Mouse (Mus musculus) thymus, adult 2 months (tissue): ENCODE measurements around the gene Rab11fip4.

Experiments
- CTCF ChIP-seq: fragments of 200-500 bp; IDR thresholded peaks from 2 replicates; pipeline ENCODE4 v1.5.1; 2012; ENCODE audit warnings: mild to moderate bottlenecking, control low read depth, low read length, moderate library complexity, borderline replicate concordance; ENCODE audit not compliant: control insufficient read depth, poor library complexity, insufficient read depth; ENCODE audit errors: extremely low read depth
- POLR2A ChIP-seq: fragments of 200-500 bp; IDR thresholded peaks from 2 replicates; pipeline ENCODE4 v1.6.1; 2012; ENCODE audit warnings: mild to moderate bottlenecking, low read length, control low read depth, moderate library complexity; ENCODE audit not compliant: control insufficient read depth, poor library complexity, insufficient read depth; ENCODE audit errors: extremely low read depth

GRCm38 (mm10) chr11:79615871-79616270 lies 24.9 kb downstream of the Rab11fip4 start:
- TF ChIP-seq CTCF (no peak), POLR2A (no peak)
